Mouse (Mus musculus) WW6 (cell line): Measurements from ENCODE around the gene Soga1.

Experiments used
- DNase-seq: peaks from one replicate; pipeline ENCODE4 v3.0.0-alpha.2; 2013; ENCODE audit warnings: low read depth, low spot score

The Soga1 gene

DNA sequence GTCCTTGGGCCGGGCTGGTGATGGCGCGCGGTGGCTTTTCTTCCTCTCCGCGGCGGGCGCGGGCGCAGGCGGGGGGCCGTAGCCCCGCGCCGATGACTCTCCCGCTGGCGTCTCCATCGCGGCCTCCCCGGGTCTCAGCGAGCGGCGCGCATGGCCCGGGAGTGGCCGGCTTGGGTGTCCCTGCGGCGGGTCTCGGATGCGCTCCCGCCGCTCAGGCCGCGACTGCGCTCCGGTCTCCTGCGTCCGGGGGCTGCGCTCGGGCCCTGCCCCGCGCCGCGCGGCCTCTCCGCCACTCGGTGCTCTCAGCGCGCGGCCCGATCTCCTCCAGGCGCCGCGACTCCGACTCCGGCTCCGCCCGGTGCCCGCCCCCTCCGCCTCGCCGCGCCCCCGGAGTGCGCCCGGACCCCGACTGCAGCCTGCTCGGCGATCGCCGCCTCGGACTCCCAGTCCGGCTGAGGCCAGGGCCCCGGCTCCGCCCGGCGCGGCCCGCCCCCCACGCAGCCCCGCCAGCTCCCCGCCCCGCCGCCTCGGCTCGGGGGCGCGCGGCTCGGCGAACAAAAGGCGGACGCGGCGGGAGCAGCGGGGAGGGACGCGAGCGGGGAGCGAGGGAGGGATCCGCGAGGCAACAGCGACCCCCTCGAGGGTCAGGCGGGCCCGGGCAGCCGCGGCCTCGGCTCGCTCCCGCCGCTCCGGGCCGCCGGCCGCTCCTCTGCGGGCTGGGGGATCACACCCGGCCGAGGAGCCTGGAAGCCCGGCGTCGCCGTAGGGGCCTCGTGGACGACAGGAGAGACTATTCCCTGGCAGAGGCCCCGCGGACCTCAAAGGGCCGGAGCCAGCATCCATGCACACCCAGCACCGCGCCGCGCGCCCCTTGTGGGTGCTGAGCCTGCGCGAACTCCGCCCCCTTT, at the start of gene Soga1:
TSS of gene Soga1 (minus strand) at position 462 of the 908 bp plus-strand sequence.
- no peak for DNase-seq

DNA sequence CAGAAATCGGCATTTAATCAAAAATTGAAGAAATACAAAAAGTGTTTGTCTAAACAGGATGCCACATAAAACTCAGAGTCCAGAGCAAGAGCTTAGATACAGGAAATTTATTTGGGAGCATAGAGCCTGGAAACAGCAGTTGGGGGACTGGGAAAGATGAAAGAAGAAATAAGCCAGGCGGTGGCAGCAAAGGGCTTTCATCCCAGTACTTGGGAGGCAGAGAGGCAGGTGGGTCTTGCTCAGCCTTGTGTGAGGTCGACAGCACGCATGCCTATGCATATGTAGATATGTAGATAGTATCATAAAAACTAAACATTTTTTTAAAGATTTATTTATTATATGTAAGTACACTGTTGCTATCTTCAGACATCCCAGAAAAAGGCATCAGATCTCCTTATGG, 49.0 kb upstream of the Soga1 start:
- no peak for DNase-seq

DNA sequence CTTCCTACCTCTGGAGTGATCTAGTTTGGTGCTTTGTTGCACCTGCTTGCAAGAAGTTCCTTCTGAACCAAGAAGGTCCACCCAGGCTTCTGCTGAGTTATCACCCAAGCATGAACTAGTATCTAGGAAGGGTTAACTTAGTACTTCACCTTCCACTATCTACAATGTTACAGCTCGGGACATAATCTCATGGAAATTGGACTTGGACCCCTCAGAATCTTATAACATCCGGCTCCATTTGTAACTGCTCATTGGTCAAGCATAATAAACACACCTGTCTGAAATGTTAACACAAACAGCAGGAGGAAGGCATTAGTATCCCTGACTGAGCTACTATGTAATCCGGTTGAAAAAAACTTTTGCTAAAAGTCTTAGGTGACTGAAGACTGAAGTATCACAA, 48.3 kb upstream of the Soga1 start:
- DNase-seq = no peak

DNA sequence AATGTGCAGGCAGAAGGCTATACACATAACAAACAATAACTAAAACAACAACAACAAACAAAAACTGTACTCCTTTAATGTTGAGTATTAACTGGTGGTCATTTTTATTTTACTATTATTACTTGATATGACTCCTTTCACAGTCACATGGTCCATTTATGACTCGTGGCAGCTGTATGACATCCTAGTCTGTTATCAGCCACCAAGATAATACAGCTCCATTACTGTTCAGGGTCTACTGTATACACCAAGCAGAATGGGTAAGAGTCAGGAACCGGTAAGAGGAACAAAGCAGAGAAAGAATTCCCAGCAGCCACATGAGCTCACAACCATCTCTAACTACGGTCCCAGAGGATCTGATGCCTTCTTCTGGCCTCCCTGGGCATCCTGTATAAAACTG, 46.2 kb upstream of the Soga1 start:
- DNase-seq = no peak

DNA sequence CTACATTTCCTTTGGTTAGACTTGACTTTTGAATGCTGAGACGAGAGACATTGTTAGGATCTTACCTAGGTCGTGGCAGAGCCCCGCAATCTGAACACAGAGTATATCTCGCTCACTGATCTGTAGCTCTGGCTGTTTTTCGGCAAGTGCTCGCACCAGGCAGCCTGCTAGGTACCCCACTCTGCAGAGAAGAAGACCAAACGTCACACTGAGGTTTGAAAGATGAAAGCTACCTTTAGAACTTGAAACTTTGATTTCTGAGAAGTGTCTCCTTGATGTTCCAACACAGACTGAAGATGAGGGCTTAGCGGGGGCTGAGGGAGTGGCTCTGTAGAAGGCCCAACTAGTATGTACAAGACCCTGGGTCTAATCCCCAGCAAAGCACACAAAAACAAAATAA, 42.7 kb upstream of the Soga1 start:
- no peak for DNase-seq

DNA sequence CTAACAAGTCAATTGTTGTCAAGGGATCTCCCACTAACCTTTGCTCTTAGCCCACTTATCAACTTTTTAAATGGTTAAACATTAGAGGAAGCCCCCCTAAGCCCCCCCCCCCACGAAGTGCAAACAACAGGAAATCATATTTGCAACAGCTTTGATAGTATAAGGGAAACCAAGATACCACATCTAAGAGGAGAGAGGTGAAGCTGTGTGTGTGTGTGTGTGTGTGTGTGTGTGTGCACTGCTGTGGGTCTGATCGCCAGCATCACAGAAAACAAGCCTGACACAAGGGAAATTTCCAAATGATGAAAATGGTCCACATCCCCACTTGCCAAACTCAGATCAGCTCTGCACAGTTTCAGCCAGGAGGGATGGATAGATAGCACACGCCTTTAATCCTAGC, 40.0 kb upstream of the Soga1 start:
- no peak for DNase-seq

DNA sequence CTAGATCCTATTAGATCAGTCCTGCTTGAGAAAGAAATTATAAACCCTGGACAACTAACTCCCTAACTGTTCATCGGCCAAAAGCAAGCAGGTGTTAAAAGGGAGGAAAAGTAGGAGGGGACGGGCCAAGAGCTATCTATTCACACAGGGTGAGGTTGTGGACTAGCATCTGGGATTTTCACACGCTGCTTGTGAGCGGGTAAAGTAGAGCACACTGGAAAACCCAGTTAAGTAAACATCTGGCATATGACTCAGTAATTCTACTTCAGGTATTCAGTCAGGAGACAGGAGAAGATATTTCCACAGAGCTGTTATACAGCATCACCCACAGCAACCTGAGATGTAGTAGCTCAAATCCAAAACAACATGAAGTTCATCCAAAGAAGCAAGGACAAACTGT, 39.5 kb upstream of the Soga1 start:
- DNase-seq = no peak

DNA sequence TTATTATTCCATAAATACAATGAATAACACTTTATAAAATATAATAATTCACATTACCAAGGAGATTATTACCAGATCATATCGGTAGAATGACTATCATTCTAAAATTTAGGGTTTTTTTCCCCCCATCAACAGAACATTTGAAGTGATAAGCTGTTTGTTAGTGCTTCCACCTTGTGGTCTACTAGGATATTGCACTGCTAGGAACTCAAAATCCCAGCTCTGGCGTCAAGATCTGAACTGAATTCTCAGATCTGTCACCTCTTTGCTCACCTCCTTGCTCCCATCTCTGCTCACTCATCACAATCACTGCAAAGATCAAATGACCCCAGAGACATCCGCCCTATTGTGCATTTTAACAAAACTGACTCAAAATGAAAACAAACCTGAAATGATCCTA, 37.9 kb upstream of the Soga1 start:
- DNase-seq = no peak

DNA sequence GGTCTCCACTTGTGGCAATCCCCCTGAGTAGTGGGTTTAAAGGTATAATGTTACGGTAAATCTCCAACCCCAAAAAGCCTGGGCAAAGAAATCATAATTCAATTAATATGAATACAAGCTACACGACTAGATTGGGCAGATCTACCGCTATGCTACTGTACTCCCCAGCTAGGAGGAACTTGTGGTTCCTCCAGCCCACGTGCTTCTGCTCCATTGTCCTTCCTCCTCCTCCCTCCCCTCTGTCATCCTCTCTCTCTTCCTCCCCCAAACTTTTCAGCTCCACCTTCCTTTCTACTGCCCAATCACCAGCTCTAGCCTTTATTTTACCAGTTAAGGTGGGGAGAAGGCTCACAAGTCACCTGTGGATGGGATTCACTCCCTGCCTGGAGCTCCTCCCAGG, 29.2 kb upstream of the Soga1 start:
- DNase-seq = no peak

DNA sequence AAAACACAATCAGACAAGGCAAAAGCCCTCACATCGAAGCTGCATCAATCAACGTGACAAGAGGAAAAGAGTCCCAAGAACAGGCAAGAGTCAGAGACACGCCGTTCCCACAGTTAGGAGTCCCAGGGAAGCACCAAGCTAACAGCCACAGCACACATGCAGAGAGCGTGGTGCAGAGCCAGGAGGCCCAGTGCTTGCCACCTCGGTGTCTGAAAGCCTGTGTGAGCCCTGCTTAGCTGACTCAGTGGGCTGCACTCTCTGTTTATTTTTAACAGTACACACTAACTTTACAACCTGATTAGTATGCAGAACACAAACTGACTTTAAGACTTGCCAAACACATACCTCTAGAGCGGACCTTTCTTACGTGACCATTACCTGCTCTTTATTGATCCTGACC, 25.4 kb upstream of the Soga1 start:
- DNase-seq = no peak

DNA sequence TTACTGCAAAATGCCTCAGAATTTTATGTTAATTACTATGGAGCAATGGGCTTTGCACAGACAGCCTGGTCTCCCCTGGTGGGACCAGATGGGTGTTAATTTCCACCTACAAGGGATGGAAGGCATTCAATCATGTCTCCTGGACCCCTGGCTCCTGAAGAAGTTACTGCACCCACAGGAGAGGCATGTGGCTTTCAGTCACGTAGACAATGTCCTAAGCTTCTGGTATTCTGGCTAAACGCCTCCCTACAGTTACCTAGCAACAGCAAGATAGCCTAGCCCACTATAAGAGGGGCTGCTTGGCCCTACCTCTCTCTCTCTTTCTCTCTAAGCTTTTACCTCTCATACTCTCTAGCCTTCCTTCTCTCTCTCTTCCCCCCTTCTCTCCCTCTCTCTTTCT, 23.2 kb upstream of the Soga1 start:
- DNase-seq = no peak

DNA sequence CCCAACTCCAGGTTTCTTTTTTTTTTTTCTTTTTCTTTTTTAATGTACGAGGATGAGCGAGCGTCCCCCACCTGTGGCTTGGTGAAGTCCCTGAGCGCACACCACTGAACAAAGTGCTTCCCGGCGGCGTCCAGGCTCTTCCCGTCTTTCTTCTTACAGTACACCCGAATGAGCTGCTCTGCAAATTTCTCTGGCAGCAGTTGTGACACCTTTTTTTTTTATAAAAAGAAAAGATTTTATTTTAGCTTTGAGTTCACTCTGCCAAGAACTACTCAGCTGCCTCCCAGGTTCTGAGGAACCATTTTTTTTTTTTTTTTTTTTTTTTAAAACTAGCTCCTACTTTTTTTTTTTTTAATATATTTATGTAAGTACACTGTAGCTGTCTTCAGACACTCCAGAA, 22.6 kb upstream of the Soga1 start:
- DNase-seq = no peak

DNA sequence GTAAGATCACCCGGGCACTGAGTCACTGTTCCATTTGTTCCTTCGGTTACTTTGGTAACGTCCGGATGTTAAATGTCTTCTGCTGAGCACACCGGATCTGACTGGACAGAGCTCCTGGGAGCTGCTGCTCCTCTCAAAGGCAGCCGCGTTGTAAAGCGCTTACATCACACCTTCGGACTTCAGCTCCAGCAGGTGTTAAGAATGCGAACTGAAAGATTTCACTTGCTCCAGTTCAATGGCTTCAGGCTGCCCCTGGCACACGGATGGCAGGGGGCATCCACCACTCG, 21.2 kb upstream of the Soga1 start:
- no peak for DNase-seq

DNA sequence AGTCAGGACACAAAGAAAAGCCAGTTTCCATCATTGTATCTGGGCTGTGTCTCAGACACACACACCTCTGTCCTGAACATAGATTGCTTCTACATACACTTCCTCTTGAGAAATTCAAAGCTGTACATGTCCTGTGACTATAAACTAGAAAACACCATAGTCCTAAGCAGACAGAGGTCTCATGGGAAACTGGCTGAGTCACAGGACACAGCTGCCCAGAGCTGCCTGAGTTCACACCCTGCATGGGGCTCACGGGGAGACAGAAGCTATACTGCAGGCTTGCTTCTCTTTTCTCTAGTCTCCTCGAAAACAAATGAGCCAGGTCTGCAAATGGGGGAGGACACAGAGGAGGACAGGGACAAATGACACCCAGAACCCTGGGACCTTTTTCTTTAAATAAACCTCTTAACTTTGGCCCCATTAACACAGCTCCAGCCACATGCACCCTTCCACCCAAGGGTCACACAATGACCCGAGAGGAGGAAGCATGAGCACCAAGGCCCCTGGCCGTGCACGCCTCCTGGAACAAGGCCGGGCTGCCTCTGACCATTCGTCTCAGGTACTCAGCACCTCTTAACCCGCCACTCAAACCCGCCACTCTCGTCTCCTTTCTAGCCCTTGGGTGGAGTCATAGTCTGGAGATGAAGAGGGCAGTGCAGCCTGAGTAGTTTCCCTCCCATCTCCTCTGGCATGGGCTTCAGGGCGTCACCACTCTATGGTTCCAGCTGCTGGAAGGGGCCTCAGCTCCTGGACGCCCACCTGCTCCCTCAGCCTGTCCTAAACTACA, 20.7 kb upstream of the Soga1 start:
- DNase-seq = no peak

DNA sequence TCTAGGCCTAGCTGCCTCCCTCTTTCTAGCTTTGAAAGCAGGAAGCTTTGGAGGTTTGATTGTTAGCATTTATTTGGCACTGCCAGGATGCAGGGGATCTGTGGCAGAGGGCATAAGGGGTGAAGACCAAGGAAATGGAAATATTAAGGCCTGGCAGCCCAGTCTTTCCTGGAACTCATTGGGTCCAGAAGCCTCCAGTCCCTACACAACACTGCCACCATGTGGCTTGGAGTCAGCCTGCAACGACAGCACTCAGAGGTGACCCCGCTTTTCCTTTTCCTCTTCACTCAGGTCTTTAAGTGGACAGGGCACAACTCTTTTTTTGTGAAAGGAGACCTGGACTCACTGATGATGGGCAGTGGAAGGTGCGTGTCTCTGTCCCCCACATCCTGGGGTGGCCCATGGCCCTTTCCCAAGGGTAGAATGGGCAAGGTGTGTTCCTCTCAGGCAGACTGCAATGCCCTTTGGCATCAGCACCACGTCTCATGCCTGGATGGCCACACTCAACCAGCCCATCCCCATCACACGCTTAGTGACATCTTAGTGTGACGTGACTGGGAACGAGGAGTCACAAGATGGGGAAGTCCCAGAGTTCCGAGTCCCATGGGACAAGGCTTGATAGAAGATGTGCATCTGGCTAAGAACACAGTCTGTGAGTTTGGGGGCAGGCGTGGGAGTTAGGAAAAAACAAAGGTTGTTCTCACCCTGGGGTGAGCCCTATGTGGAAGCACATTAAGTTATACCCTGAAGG, 16.1 kb upstream of the Soga1 start:
- DNase-seq = no peak

DNA sequence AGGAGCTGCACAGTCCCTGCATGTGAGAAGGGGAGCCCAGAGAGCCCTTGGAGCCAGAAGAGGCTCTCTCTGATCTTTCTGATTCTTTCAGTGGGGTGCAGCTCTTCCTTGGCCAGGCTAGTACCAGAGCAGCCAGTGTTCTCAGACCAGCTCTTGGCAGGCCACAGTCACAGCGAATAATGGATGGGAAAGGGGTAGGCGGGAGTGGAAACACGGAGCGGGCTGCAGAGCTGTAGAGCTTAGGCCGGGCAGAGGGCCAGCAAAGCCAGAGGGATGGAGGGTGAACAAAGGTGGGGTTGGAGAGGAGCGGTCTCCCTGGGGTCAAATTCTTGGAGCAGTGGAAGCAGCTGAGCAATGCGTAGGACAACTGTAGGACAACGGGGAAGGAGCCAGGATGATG, 13.0 kb upstream of the Soga1 start:
- DNase-seq = no peak

DNA sequence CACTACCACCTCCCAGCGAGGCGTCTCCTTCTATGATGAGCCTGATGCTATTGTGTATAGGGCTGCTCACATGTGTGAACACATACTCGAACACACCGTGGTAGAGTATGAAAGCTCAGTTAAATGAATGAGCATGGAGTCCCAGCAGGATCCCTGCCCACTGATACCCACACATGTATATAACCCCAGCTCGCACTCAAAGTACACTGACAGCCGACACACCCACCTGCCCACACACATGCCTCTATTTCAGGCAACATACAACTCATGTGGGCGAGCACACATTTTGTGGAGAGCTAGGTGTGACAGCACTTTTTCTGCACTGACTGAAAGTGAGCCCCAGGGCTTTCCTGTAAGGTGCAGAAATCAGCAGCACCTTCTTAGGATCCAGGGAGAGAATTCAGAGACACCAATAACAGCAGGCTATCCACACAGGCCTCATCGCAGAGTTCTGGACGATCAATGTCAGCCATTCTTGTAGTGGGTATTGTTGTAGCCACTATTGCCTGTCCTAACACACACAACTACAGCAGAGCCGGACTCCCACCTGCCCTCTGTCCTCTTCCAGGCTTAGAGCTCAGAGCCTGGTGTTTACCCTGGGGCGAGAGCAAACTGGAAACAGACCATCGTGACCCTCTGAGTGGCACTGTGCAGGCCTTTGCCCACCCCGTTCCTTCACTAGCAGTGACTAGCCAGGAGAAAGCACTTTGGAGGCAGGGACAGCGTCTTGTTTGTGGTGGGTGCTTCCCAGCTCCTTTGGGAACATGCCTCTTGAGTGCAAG, 8.7 kb upstream of the Soga1 start:
- no peak for DNase-seq

DNA sequence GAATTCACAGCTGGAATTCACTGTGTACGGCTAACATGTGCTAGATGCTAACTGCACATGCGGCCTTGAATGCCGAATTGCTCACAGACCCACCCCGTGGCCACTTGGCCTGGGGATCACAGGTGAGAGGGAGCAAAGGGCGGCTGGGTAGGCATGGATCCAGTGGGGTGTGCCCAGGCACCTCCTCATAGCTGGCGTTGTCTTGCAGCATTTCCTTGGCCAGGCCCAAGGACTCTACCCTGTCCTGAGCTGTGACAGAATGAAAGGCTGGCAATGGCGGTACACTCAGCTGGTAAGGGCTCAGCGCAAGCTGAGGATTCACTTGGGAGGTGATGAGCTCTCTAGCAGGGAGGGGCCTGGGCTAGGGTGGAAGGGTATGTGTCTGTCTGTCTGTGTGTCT, 7.7 kb upstream of the Soga1 start, which contains the start of gene Tldc2:
TSS of gene Tldc2 (plus strand) at position 260 of the 400 bp plus-strand sequence.
- no peak for DNase-seq

DNA sequence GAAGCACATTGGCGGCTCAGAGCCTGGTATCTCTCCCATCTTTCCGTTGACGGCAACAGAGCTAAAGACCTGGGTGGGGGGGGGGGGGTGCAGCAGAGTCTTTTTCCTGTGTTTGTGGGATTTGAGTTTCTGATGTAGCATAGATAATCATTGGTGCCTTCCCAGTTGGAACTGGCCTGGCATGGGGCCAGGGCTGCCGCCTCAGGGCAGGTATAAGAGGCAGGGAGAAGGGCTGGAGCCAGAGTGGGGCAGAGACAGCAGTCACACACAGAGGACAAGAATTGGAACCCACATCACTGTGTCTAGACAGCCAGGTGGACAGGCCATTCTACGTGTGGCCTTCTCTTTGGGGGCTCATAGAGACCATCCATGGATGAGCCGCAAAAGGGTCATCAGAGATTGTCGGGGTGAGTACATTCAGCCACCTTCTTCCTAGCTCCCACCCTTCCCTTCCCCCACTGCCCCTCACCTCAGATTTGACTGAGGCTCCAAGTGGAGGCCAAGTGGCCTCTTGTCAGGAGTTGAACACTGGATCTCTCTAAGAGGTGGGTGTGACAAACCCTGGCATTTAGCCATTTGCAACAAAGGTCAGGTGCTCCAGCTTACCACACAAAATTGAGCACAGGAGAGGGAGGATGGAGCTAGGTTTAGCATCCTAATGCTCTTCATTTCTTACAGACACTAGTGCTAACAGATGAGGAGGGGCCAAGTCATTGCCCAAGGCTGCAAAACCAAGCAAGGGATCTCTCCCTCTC, 6.0 kb upstream of the Soga1 start:
- DNase-seq = no peak

DNA sequence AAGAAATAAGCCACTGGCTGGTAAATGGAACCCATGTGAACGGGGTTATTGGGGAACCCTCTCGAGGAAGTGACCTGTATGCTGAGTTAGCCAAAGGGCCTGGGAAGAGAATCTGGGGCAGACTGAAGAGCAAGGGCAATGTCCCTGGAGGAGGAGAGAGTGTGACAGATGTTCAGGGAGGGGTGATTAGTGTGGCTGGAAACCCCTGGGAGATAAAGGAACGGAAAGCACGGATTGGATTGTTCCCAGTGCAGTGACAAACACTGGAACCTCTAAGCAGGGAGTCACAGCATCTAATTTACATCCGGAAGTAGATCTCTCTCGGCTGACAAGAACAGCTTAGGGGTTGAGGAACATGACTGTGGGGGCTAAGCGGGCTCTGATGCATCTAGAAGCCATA, 2.9 kb upstream of the Soga1 start:
- DNase-seq = no peak

DNA sequence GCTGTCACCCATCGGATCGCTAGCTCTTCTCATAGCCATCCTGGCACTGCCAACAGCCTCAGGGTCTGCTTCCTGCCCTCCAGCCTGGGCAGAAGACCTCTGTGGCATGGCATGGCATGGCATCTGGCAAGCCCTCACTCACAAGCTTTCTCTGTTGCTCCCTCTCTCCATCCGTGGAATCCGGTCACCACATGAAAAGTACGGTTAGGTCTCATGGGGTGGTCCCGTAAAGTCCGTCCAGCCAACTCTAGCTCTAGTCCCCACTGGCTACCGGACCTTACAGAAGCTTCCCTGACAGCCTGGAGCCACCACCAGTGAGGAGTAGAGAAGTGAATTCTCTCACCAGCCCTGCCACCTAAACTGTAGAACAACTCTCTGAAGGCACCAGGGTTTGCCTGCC, 2.3 kb upstream of the Soga1 start:
- DNase-seq = no peak
